Mouse (Mus musculus) testis, adult 2 months (tissue): ENCODE measurements around the gene Pbx2.

Experiments
- CTCF ChIP-seq: fragments of 200-500 bp; IDR thresholded peaks from 2 replicates; pipeline ENCODE4 v1.5.1; 2012; ENCODE audit warnings: low read depth, mild to moderate bottlenecking, inconsistent platforms, low read length, moderate library complexity; ENCODE audit not compliant: control insufficient read depth, insufficient read depth, insufficient replicate concordance
- POLR2A ChIP-seq: fragments of 200-500 bp; IDR thresholded peaks from 2 replicates; pipeline ENCODE4 v1.6.1; 2012; ENCODE audit warnings: low read depth, mild to moderate bottlenecking, inconsistent platforms, low read length, moderate library complexity; ENCODE audit not compliant: control insufficient read depth

GRCm38 (mm10) chr17:34560438-34560837, 30.6 kb upstream of the Pbx2 start:
- TF ChIP-seq POLR2A (no peak), CTCF (no peak)
